Mouse (Mus musculus): ENCODE results near the gene Robo1.

GRCm38 (mm10) chr16:72458155-72458554 is 150.0 kb downstream of the Robo1 start:
- TF ChIP-seq POLR2A (IDR thresholded peaks at IDR 0.05; ENCODE audit: insufficient read depth, low read depth, low read length) (no peak), CTCF (IDR thresholded peaks at IDR 0.05; ENCODE audit: insufficient read depth, low read depth, low read length) (no peak)
